Mouse (Mus musculus): ENCODE measurements at regions not wholly inside any gene's neighbourhood (a gene's known extent, or its start where the extent isn't known, plus 50 kb on each side); places are given as distances from the start of the nearest gene placed in this dataset.

DNA sequence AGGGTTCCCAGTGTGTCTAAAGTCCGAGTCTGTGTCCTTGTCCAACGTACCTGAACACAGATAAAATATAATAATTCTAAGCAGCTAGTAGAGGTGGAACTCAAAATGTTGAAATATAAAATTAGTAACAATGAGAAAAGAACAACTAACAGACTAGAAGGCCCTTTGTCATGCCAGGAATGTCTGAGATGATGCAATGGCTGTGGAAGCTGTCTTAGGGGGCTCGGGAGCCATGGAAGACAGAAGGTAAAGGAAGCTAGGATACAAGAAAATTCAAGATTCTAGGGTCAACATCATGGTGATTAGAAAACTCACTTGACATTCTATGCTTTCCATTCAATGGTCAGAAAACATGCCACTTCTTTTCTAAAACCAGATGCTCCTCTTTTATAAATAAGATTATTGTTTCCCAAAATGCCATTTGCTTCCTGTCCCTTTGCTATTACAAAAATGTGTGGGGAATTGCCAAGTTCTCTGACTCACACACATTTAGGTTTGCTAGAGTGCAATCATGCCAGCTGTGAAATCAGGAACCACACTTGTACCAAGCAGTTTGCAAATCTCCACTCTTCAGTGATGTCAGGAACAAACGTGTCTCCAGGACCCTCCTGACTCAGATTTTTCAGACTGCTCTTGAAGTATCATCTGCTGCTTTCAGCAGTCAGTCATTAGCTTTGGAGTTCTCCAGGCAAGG lies 175.8 kb downstream of the Tm4sf1 start:
- no peak for TF ChIP-seq CTCF (IDR thresholded peaks at IDR 0.05; ENCODE audit: low read depth)
- TF ChIP-seq EP300 (IDR thresholded peaks at IDR 0.05; ENCODE audit: low read depth) = no peak
